Mouse (Mus musculus) small intestine, adult 2 months (tissue): ENCODE results near the gene Lin7a. TPM values are rescaled to one million over a fixed set of nuclear protein-coding genes. Genes with fewer than 3 reads are reported as not detected.
"Not testable (repeated sequence)": the region's sequence is repeated elsewhere in the genome, so short reads cannot be mapped to it uniquely, and the experiment has no call there.

Source experiments
- H3K27ac ChIP-seq: fragments of 200-500 bp; 2 replicates; pipeline ENCODE4 v1.5.1; 2012; ENCODE audit warnings: low read depth, low read length, control low read depth, inconsistent platforms; ENCODE audit not compliant: insufficient read depth
- H3K27me3 ChIP-seq: fragments of 200-500 bp; 2 replicates; pipeline ENCODE4 v1.6.1; 2012; ENCODE audit warnings: mild to moderate bottlenecking, moderate library complexity, low read length, inconsistent platforms; ENCODE audit not compliant: control insufficient read depth, insufficient read depth
- H3K36me3 ChIP-seq: fragments of 200-500 bp; 2 replicates; pipeline ENCODE4 v1.6.1; 2012; ENCODE audit warnings: mild to moderate bottlenecking, low read length, control low read depth, inconsistent platforms; ENCODE audit not compliant: control insufficient read depth, insufficient read depth
- H3K4me1 ChIP-seq: fragments of 200-500 bp; 2 replicates; pipeline ENCODE4 v1.6.1; 2012; ENCODE audit warnings: low read length, inconsistent platforms, mixed read lengths; ENCODE audit not compliant: control insufficient read depth, insufficient read depth, insufficient read length
- H3K4me3 ChIP-seq: fragments of 200-500 bp; 2 replicates; pipeline ENCODE4 v1.5.1; 2012; ENCODE audit warnings: low read depth, mild to moderate bottlenecking, control low read depth, inconsistent platforms, low read length, moderate library complexity
- CTCF ChIP-seq: fragments of 200-500 bp; IDR thresholded peaks from 2 replicates; pipeline ENCODE4 v1.5.1; 2012; ENCODE audit warnings: low read depth, mild to moderate bottlenecking, control low read depth, inconsistent platforms, low read length, moderate library complexity, mixed read lengths; ENCODE audit not compliant: insufficient replicate concordance, insufficient read length; ENCODE audit errors: extremely low read depth
- POLR2A ChIP-seq: fragments of 200-500 bp; IDR thresholded peaks from 2 replicates; pipeline ENCODE4 v1.6.1; 2012; ENCODE audit warnings: low read depth, mild to moderate bottlenecking, control low read depth, inconsistent platforms, low read length, moderate library complexity
- WGBS: fragments of 180-500 bp; shearing (Covaris S2); methylation state at CpG from one replicate; pipeline ENCODE4 v1.1.7; 2018; 5-methylcytosine and 5-hydroxymethylcytosine counted together
- polyA plus RNA-seq: library from polyadenylated mRNA; depleted of rRNA; stranded (reverse); fragments of >200 nt; gene quantifications from 2 replicates; pipeline ENCODE4 v1.2.3, GENCODE M21; 2012

Gene Lin7a
- polyA plus RNA-seq, 1 experiment = 0.20 TPM

DNA sequence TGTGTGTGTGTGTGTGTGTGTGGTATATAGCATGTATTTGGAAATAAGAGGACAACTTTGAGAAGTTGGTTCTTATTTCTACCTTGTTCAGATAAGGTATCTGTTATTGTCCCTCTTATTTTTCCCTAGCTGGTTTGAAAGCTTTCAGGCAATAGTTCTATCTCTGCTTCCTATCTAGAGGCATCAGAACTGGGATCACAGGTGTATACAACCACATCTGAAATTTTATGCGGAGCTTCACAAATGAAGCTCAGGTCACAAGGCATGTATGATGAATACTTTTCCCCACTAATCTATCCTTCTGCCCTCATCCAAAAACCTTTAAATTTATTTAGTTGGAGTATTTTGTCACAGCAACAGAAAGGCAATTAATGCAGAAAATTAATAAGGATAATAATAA lies 33.8 kb upstream of the Lin7a start:
- H3K27ac ChIP-seq = no peak overlapping the region
- H3K4me1 ChIP-seq = no peaks in the 10 kb centered on the region
- TF ChIP-seq POLR2A = no peak
- no peak for TF ChIP-seq CTCF
- 98% methylated on average over 1 of the region's 1 CpGs for WGBS
- no peak overlapping the region for H3K4me3 ChIP-seq
- H3K36me3 ChIP-seq = no peaks in the 10 kb centered on the region
- H3K27me3 ChIP-seq = no peaks in the 10 kb centered on the region

GRCm38 (mm10) chr10:107238151-107238860 lies 33.2 kb upstream of the Lin7a start:
- no peak overlapping the region for H3K27ac ChIP-seq
- H3K4me3 ChIP-seq = no peak overlapping the region
- H3K27me3 ChIP-seq = no peaks in the 10 kb centered on the region
- TF ChIP-seq POLR2A (no peak), CTCF (no peak)
- no peaks in the 10 kb centered on the region for H3K36me3 ChIP-seq
- no peaks in the 10 kb centered on the region for H3K4me1 ChIP-seq
- 64% methylated on average over 2 of the region's 2 CpGs for WGBS

GRCm38 (mm10) chr10:107238861-107239435 lies 32.5 kb upstream of the Lin7a start:
- TF ChIP-seq POLR2A (no peak), CTCF (no peak)
- Histone ChIP-seq H3K4me1 (no peaks in the 10 kb centered on the region), H3K36me3 (no peaks in the 10 kb centered on the region), H3K4me3 (no peak overlapping the region), H3K27me3 (no peaks in the 10 kb centered on the region), H3K27ac (no peak overlapping the region)
- WGBS = 67% methylated on average over 3 of the region's 3 CpGs

GRCm38 (mm10) chr10:107239651-107240330 lies 31.7 kb upstream of the Lin7a start:
- Histone ChIP-seq H3K4me1 (no peaks in the 10 kb centered on the region), H3K27me3 (no peaks in the 10 kb centered on the region), H3K27ac (no peak overlapping the region), H3K4me3 (no peak overlapping the region), H3K36me3 (no peaks in the 10 kb centered on the region)
- WGBS = 70% methylated on average over 2 of the region's 2 CpGs
- TF ChIP-seq CTCF = no peak
- no peak for TF ChIP-seq POLR2A

DNA sequence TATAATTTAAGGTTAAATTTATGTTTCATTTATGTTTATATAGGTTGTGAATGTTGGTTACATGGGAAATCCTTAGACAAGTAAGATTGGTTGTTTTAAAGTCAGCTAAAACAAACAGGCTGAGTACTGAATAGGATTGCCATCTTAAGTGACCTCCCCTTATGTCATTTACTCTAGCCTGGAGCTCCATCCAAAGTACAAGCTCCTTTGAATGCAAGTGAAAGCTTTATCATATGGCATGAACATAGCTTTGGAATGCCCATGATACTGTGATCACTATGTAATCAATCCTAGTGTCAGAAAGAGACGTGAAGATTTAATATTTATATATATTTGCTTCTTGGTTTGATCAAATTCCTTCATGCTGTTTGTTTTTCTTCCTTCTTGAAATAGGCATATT lies 31.0 kb upstream of the Lin7a start:
- no peaks in the 10 kb centered on the region for H3K27me3 ChIP-seq

GRCm38 (mm10) chr10:107240986-107241385 lies 30.5 kb upstream of the Lin7a start:
- no peaks in the 10 kb centered on the region for H3K4me1 ChIP-seq
- TF ChIP-seq CTCF (no peak), POLR2A (no peak)
- no peak overlapping the region for H3K4me3 ChIP-seq
- 86% methylated on average over 3 of the region's 3 CpGs for WGBS
- no peak overlapping the region for H3K27ac ChIP-seq
- no peaks in the 10 kb centered on the region for H3K27me3 ChIP-seq
- H3K36me3 ChIP-seq = no peaks in the 10 kb centered on the region

More for the DNA sequence above, 31.0 kb upstream of the Lin7a start:
- 59% methylated on average over 1 of the region's 1 CpGs for WGBS
- H3K4me3 ChIP-seq = no peak overlapping the region
- TF ChIP-seq CTCF (no peak), POLR2A (no peak)
- no peak overlapping the region for H3K27ac ChIP-seq
- H3K36me3 ChIP-seq = no peaks in the 10 kb centered on the region
- H3K4me1 ChIP-seq = no peaks in the 10 kb centered on the region

DNA sequence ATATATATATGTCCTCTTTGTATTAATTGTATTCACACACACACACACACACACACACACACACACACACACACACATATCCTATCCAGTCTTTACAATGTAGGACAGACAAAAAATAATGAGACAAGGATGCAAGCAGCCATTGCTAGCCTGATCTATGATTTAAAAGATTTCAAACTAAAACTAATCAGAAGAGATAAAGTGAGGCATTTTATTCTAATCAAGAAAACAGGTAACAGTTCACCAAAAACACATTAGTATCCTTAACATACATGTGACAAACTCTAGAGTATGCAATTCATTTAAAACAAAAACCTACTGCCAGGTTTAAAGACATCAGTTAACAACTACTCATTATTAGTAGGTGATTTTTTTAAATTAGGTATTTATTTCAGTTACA lies 30.1 kb upstream of the Lin7a start:
- Histone ChIP-seq H3K36me3 (no peaks in the 10 kb centered on the region), H3K4me1 (no peaks in the 10 kb centered on the region), H3K4me3 (no peak overlapping the region), H3K27ac (no peak overlapping the region), H3K27me3 (no peaks in the 10 kb centered on the region)
- no peak for TF ChIP-seq POLR2A
- TF ChIP-seq CTCF = no peak

DNA sequence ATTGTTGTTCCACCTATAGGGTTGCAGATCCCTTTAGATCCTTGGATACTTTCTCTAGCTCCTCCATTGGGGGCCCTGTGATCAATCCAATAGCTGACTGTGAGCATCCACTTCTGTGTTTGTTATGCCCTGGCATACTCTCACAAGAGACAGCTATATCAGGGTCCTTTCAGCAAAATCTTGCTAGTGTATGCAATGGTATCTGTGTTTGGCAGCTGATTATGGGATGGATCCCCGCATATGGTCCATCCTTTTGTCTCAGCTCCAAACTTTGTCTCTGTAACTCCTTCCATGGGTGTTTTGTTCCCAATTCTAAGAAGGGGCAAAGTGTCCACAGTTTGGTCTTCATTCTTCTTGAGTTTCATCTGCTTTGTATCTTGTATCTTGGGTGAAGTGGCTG lies 29.5 kb upstream of the Lin7a start:
- 83% methylated on average over 1 of the region's 1 CpGs for WGBS
- not testable (repeated sequence) for H3K27me3 ChIP-seq, H3K27ac ChIP-seq, H3K4me1 ChIP-seq, H3K36me3 ChIP-seq, H3K4me3 ChIP-seq
